Mouse (Mus musculus) layer of hippocampus, adult 8-10 months (tissue): Measurements from ENCODE around the gene Slc25a11. TPM values are rescaled to one million over a fixed set of nuclear protein-coding genes. Genes with fewer than 3 reads are reported as not detected.

ENCODE experiments used
- DNase-seq, 2 experiments: peaks; one replicate each; pipeline ENCODE4 v3.0.0; 2022; ENCODE audit warnings: low spot score in 2 of 2
- total RNA-seq, 4 experiments: library from RNA; stranded (reverse); gene quantifications; 2 replicates each; pipeline ENCODE4 v1.2.4; 2022

Gene Slc25a11
- total RNA-seq, 4 experiments from 2014 or later: 118 to 129 (median 122) TPM

- no peak for DNase-seq
Measured at GRCm38 (mm10) chr11:70668335-70668770, 21.1 kb upstream of the Slc25a11 start.

- no peak for DNase-seq
Measured at GRCm38 (mm10) chr11:70667271-70668150, 20.2 kb upstream of the Slc25a11 start.

GRCm38 (mm10) chr11:70666687-70667086 lies 19.4 kb upstream of the Slc25a11 start:
- DNase-seq: no peak

- DNase-seq: no peak
Measured at GRCm38 (mm10) chr11:70664741-70665140, 17.5 kb upstream of the Slc25a11 start.

- no peak for DNase-seq
Measured at GRCm38 (mm10) chr11:70663957-70664356, 16.7 kb upstream of the Slc25a11 start.

- DNase-seq: no peak
Measured at GRCm38 (mm10) chr11:70663101-70663500, 15.8 kb upstream of the Slc25a11 start.

- DNase-seq: no peak
Measured at GRCm38 (mm10) chr11:70660571-70660970, 13.3 kb upstream of the Slc25a11 start.

- DNase-seq: no peak
Measured at GRCm38 (mm10) chr11:70658942-70659341, 11.7 kb upstream of the Slc25a11 start.

GRCm38 (mm10) chr11:70658521-70658920 lies 11.2 kb upstream of the Slc25a11 start:
- DNase-seq: no peak

- no peak for DNase-seq
Measured at GRCm38 (mm10) chr11:70657991-70658390, 10.7 kb upstream of the Slc25a11 start.

- DNase-seq: no peak
Measured at GRCm38 (mm10) chr11:70657573-70657972, 10.3 kb upstream of the Slc25a11 start.

- no peak for DNase-seq
Measured at GRCm38 (mm10) chr11:70656964-70657363, 9.7 kb upstream of the Slc25a11 start, which contains the start of gene Eno3. Gene Eno3 (plus strand): TSS chr11:70657202.

GRCm38 (mm10) chr11:70656456-70656927 lies 9.2 kb upstream of the Slc25a11 start:
- no peak for DNase-seq

- DNase-seq: no peak
Measured at GRCm38 (mm10) chr11:70655571-70656455, 8.5 kb upstream of the Slc25a11 start.

- DNase-seq: peak in 1 of 2 experiments; percentile 57
Measured at GRCm38 (mm10) chr11:70654923-70655570, 7.8 kb upstream of the Slc25a11 start.

GRCm38 (mm10) chr11:70654198-70654922 lies 7.1 kb upstream of the Slc25a11 start, which contains the start of gene Pfn1:
Gene Pfn1 (minus strand): TSS chr11:70654644.
- peak; percentile 33 to 65 for DNase-seq

- DNase-seq: peak; percentile 3 to 7
Measured at GRCm38 (mm10) chr11:70653345-70654197, 6.3 kb upstream of the Slc25a11 start.

- peak in 1 of 2 experiments; percentile 1 for DNase-seq
Measured at GRCm38 (mm10) chr11:70652884-70653344, 5.6 kb upstream of the Slc25a11 start.
